Mouse (Mus musculus): ENCODE results near the gene Rsph14. TPM values are rescaled to one million over a fixed set of nuclear protein-coding genes. Genes with fewer than 3 reads are reported as not detected.

The Rsph14 gene
- polyA plus RNA-seq (2012; ENCODE audit: low replicate concordance), result not detected in 2 replicates

DNA sequence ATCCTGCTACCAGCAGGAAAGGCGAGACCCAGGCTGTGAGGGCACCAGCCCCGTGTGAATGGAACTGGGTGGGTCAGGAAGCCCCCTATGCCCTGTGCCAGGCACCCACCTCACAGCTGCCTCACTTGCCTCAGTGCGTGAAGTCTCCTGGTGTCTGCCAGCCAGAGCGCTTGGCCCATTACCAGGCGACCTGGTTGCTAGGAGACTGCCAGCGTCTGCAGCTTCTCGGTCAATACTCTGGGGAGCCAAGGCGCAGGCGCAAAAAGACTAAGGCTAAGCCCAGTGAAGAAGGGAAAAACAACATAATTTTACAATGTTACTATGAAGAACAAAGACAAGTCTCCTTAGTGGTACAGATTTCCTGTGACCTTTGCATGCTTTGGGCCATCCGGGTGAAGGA lies at the start of gene Rsph14:
Gene Rsph14, minus strand, starts transcription at position 192 of the 400 bp plus-strand sequence.

DNA sequence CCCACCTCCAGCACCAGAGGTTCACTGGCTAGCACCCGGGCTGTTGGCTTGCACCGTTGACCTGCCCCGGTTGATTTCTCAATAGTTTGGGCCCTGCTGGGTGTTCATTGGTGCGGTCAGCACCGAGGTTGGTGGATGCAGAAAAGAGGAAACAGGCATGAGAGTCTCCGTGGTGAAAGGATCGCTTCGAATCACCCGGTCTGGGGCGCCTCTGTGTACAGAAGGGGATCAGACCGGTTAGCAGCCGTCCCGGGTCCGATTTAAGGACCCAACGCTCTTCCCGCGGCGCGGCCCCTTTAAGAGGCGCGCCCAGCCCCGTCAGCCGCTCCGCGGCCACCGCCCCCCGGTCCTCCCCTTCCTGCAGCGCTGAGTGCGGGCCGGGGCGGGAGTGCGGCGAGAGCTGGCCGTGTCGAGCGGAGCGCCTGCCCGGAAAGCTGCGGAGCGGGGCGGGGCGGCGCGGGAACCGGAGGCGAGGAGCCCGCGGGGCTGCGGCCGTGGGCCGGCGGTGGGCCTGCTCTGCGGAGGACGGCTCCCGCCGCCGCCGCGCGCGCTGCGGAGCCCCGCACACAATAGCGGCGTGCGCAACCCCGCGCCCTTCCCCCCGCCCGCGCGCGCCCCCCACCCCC lies 27.9 kb upstream of the Rsph14 start, which contains the start of gene Bcr:
Gene Bcr, plus strand, starts transcription at position 376 of the 626 bp plus-strand sequence.

DNA sequence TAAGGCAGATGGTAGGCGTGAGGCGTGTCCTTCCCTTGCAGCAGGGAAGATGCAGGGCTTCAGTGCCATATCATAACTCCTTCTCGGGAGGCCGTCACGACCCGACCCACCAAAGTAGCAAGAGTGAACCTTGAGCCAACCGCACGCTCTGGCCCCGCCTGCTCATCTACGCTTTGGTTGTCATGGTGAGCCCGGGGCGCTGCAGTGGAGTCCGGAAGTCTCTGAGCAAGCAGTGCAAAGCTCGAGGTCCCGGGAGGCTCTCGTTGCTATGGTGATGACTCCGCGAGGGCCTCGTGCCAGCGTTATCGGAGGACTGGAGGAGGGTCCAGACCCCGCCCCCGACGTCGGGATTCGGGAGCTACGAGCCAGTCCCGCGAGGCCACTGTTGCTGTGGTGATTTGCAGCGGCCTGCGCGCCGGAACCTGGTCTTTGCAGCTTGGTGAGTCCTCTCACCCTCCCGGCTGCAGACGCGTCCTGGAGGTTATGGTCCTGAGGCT lies 4.5 kb upstream of the Rsph14 start, which contains the start of gene Rab36:
Gene Rab36, plus strand, starts transcription at position 176 of the 497 bp plus-strand sequence.

DNA sequence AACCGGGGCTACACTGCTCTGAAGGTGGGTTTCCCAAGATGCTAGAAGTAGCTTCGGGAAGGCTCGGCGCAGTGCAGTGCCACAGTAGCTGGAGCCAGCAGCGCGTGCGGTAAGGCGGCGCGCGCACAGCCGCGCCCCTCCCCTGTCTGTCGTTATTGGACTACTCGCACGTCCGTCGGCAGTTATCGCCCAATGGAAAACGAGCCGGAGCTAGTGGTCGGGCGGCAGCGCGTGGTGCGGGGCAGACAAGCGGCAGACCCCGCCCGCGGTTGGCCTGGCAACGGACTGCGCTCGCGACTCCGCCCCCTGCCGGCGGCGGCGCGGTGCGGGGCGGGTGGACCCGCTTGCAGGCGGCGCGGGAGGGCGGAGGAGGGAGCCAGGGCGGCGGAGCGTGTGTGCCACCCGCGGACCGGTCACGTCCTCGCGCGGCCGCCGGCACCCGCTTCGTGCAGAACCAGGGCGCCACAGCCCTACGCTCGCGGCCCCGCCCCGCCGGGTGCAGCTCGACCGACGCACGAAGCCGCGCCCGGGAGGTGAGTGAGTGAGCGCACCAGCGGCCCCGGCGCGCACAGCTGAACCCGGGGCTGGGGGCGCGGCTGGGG lies 65.4 kb downstream of the Rsph14 start, which contains the start of gene Gnaz:
Gene Gnaz, plus strand, starts transcription at position 328 of the 602 bp plus-strand sequence.

Other genes with a start within 250 kb of the Rsph14 start
- 0.61 and 0.88 TPM in 2 replicates for gene Gnaz, start 65.4 kb downstream of the Rsph14 start, polyA plus RNA-seq (2012; ENCODE audit: low replicate concordance)
- 0.22 and 0.33 TPM in 2 replicates for gene Rab36, start 4.5 kb upstream of the Rsph14 start, polyA plus RNA-seq (2012; ENCODE audit: low replicate concordance)
- gene Bcr, start 28.0 kb upstream of the Rsph14 start, polyA plus RNA-seq (2012; ENCODE audit: low replicate concordance), result 10.0 and 13.8 TPM in 2 replicates
- gene Specc1l, start 179.5 kb upstream of the Rsph14 start, polyA plus RNA-seq (2012; ENCODE audit: low replicate concordance), result 10.1 and 12.3 TPM in 2 replicates